Comparison of ENCODE assay signal across 10 mouse cellular contexts in genomic region chr11:113666648-113667047, GRCm38 (mm10). TPM values are rescaled to one million over a fixed set of nuclear protein-coding genes. Genes with fewer than 3 reads are reported as not detected.
DNase-seq lines count a peak whose midpoint lies in the region; ATAC-seq and TF ChIP-seq lines count a peak whose summit lies in the region.
"Had no signal": no experiment of that assay in that cellular context is flagged by ENCODE, and none has a peak within 500 bp of the region (broad histone marks: within the 10 kb centered on the region; RNA-seq: fewer than 3 reads in every experiment).

No protein-coding gene starts in this region.

- WGBS in liver, adult 2 months = 55% methylated on average over 10 of the region's 10 CpGs
- WGBS in stomach, embryonic 16.5 days = 42% methylated on average over 10 of the region's 10 CpGs

- H3K4me2 ChIP-seq in stomach, embryonic 16.5 days (ENCODE audit: low read depth, low read length) = 0 out of 2 replicates have a peak overlapping the region, but pooled peaks have one; percentile 11
- H3K4me2 ChIP-seq: hindbrain, embryonic 15.5 days; neural tube, embryonic 12.5 days had no signal

- H3K9ac ChIP-seq in liver, adult 2 months (ENCODE audit: low read depth, low read length) = no peak overlapping the region
- no peak overlapping the region for H3K9ac ChIP-seq in stomach, embryonic 16.5 days (ENCODE audit: low read length)
- H3K9ac ChIP-seq: hindbrain, embryonic 15.5 days; neural tube, embryonic 12.5 days had no signal

- peak overlapping the region; percentile 71 for H3K27ac ChIP-seq in liver, adult 2 months (replicated peaks; ENCODE audit: insufficient read depth, low read depth, low read length)
- peak overlapping the region; percentile 73 for H3K27ac ChIP-seq in stomach, embryonic 16.5 days (ENCODE audit: low read length)
- H3K27ac ChIP-seq: neural tube, embryonic 12.5 days had no signal

- peaks cover 11% of the 10 kb centered on the region; the same call in 1 of the 2 replicates for H3K79me2 ChIP-seq in liver, adult 2 months (ENCODE audit: control insufficient read depth, insufficient read depth, low read length)

- peaks cover 96% of the 10 kb centered on the region for H3K36me3 ChIP-seq in erythroblast, embryonic 14.5 days (ENCODE audit: control insufficient read depth)
- H3K36me3 ChIP-seq in liver, adult 2 months (ENCODE audit: control insufficient read depth, insufficient read depth, low read length) = peaks cover 8% of the 10 kb centered on the region; the same call in 1 of the 2 replicates
- peaks cover 15% of the 10 kb centered on the region; the same call in 1 of the 2 replicates for H3K36me3 ChIP-seq in stomach, embryonic 16.5 days (ENCODE audit: control insufficient read depth, insufficient read depth, low read length)

- peak overlapping the region; percentile 43 for H3K4me3 ChIP-seq in erythroblast, embryonic 14.5 days (replicated peaks)
- H3K4me3 ChIP-seq in liver, adult 2 months (ENCODE audit: insufficient read depth, low read depth, low read length) = no peak overlapping the region
- H3K4me3 ChIP-seq in stomach, embryonic 16.5 days (replicated peaks; ENCODE audit: low read length) = no peak overlapping the region
- H3K4me3 ChIP-seq: hindbrain, embryonic 15.5 days; neural tube, embryonic 12.5 days had no signal

- TF ChIP-seq POLR2A in liver, adult 2 months (IDR thresholded peaks at IDR 0.05; ENCODE audit: extremely low read depth, insufficient read depth, low read length) = no peak

- no peaks in the 10 kb centered on the region for H3K27me3 ChIP-seq in erythroblast, embryonic 14.5 days (ENCODE audit: control insufficient read depth)
- H3K27me3 ChIP-seq in liver, adult 2 months (ENCODE audit: control insufficient read depth, insufficient read depth, low read length) = no peaks in the 10 kb centered on the region
- H3K27me3 ChIP-seq in stomach, embryonic 16.5 days (ENCODE audit: control insufficient read depth, insufficient read depth, low read length) = no peaks in the 10 kb centered on the region
- H3K27me3 ChIP-seq: hindbrain, embryonic 15.5 days; neural tube, embryonic 12.5 days had no signal

- ATAC-seq in stomach, embryonic 16.5 days (ENCODE audit: insufficient read depth, low FRiP score) = peak; percentile 59; the same call in 1 of the 2 replicates
- no peak for ATAC-seq in cerebellum, adult (ENCODE audit: insufficient number of reproducible peaks, low FRiP score, low TSS enrichment)
- no peak for ATAC-seq in monocyte, adult 5-6 weeks (replicated peaks; ENCODE audit: insufficient number of reproducible peaks, low FRiP score, low TSS enrichment, poor library complexity, severe bottlenecking)

- H3K4me1 ChIP-seq in erythroblast, embryonic 14.5 days (ENCODE audit: control insufficient read depth) = peaks cover 59% of the 10 kb centered on the region
- H3K4me1 ChIP-seq in liver, adult 2 months (ENCODE audit: control insufficient read depth, insufficient read depth, low read length) = peaks cover 21% of the 10 kb centered on the region
- H3K4me1 ChIP-seq in stomach, embryonic 16.5 days (ENCODE audit: control insufficient read depth, insufficient read depth, low read length) = peaks cover 21% of the 10 kb centered on the region
- H3K4me1 ChIP-seq: neural tube, embryonic 12.5 days had no signal

- DNase-seq in heart, adult 11 months = peak; percentile 90
- DNase-seq in heart, adult 9 months (ENCODE audit: low spot score in 2 of 2) = no peak
- DNase-seq in liver, adult 2 months (ENCODE audit: extremely low read depth, low read depth, low spot score) = no peak
- DNase-seq in embryo, embryonic 9.5 days (ENCODE audit: extremely low spot score) = no peak

- no peaks in the 10 kb centered on the region for H3K9me3 ChIP-seq in erythroblast, embryonic 14.5 days (ENCODE audit: control insufficient read depth, low read length)
- no peaks in the 10 kb centered on the region for H3K9me3 ChIP-seq in stomach, embryonic 16.5 days (replicated peaks; ENCODE audit: control insufficient read depth, low read length)
- H3K9me3 ChIP-seq: hindbrain, embryonic 15.5 days; neural tube, embryonic 12.5 days had no signal

- TF ChIP-seq CTCF in liver, adult 2 months (IDR thresholded peaks at IDR 0.05; ENCODE audit: low read depth, low read length) = no peak

RNA-seq across cellular contexts. Expression of gene Slc39a11, which starts 16.8 kb away (rescaled TPM):
- 0.04 and 0.08 TPM in 2 replicates for polyA plus RNA-seq in erythroblast, embryonic 14.5 days (2012)
- 18.8 and 21.5 TPM in 2 replicates for total RNA-seq in liver, adult 2 months (2014; rRNA removed)
- 22.8 and 27.2 TPM in 2 replicates for polyA plus RNA-seq in liver, adult 2 months (2012; rRNA removed)
- 47.9 and 50.3 TPM in 2 replicates for polyA plus RNA-seq in stomach, embryonic 16.5 days (2015; fragmentation: Nextera tagmentation; extraction: Ambion mirVana)
- total RNA-seq in monocyte, adult 5-6 weeks (2017) = 7.1 to 9.8 TPM (median 8.9 TPM) in 3 replicates

RNA-seq across cellular contexts. Expression of gene Fam104a, which starts 17.3 kb away (rescaled TPM):
- polyA plus RNA-seq in erythroblast, embryonic 14.5 days (2012) = 46.7 and 53.9 TPM in 2 replicates
- 4.5 and 5.6 TPM in 2 replicates for total RNA-seq in liver, adult 2 months (2014; rRNA removed)
- 15.2 and 16.4 TPM in 2 replicates for polyA plus RNA-seq in liver, adult 2 months (2012; rRNA removed)
- polyA plus RNA-seq in stomach, embryonic 16.5 days (2015; fragmentation: Nextera tagmentation; extraction: Ambion mirVana) = 36.2 and 41.2 TPM in 2 replicates
- total RNA-seq in monocyte, adult 5-6 weeks (2017) = 17.2 to 28.1 TPM (median 27.7 TPM) in 3 replicates

RNA-seq across cellular contexts. Expression of gene D11Wsu47e, which starts 17.6 kb away (rescaled TPM):
- 0.38 and 0.43 TPM in 2 replicates for polyA plus RNA-seq in erythroblast, embryonic 14.5 days (2012)
- total RNA-seq in liver, adult 2 months (2014; rRNA removed) = 4.1 and 5.0 TPM in 2 replicates
- polyA plus RNA-seq in liver, adult 2 months (2012; rRNA removed) = 3.3 and 4.5 TPM in 2 replicates
- polyA plus RNA-seq in stomach, embryonic 16.5 days (2015; fragmentation: Nextera tagmentation; extraction: Ambion mirVana) = 13.9 and 17.1 TPM in 2 replicates
- 5.9 to 15.9 TPM (median 13.4 TPM) in 3 replicates for total RNA-seq in monocyte, adult 5-6 weeks (2017)

RNA-seq across cellular contexts. Expression of gene Cog1, which starts 17.7 kb away (rescaled TPM):
- 4.4 and 4.5 TPM in 2 replicates for polyA plus RNA-seq in erythroblast, embryonic 14.5 days (2012)
- total RNA-seq in liver, adult 2 months (2014; rRNA removed) = 6.0 and 8.3 TPM in 2 replicates
- 14.6 and 17.7 TPM in 2 replicates for polyA plus RNA-seq in liver, adult 2 months (2012; rRNA removed)
- polyA plus RNA-seq in stomach, embryonic 16.5 days (2015; fragmentation: Nextera tagmentation; extraction: Ambion mirVana) = 17.3 and 20.8 TPM in 2 replicates
- total RNA-seq in monocyte, adult 5-6 weeks (2017) = 15.0 to 35.6 TPM (median 20.2 TPM) in 3 replicates

RNA-seq across cellular contexts. Expression of gene Cpsf4l, which starts 43.2 kb away (rescaled TPM):
- polyA plus RNA-seq in erythroblast, embryonic 14.5 days (2012) = not detected in 2 replicates
- 6.0 and 9.9 TPM in 2 replicates for total RNA-seq in liver, adult 2 months (2014; rRNA removed)
- 2.9 and 3.0 TPM in 2 replicates for polyA plus RNA-seq in liver, adult 2 months (2012; rRNA removed)
- polyA plus RNA-seq in stomach, embryonic 16.5 days (2015; fragmentation: Nextera tagmentation; extraction: Ambion mirVana) = 0.18 and 0.41 TPM in 2 replicates
- total RNA-seq in monocyte, adult 5-6 weeks (2017) = not detected in 3 replicates

Comparison
In these comparisons a context has a peak if more than half of its experiments do, and no peak if none do; other contexts are left out.
1. RNA of gene Slc39a11, which starts 16.8 kb away (polyA plus RNA-seq): 47.9 to 50.3 TPM in stomach, embryonic 16.5 days and 22.8 to 27.2 TPM in liver, adult 2 months; 0.04 to 0.08 TPM in erythroblast, embryonic 14.5 days; every median in the first group is over 10 times any median in the second.